Mouse (Mus musculus) testis, postnatal 10 days (tissue): Measurements from ENCODE around the gene Trim26.
"Not testable (repeated sequence)": the region's sequence is repeated elsewhere in the genome, so short reads cannot be mapped to it uniquely, and the experiment has no call there.

Experiments
- DNase-seq: peaks from one replicate; pipeline ENCODE4 v3.0.0; 2021; ENCODE audit warnings: low spot score

Gene Trim26

DNA sequence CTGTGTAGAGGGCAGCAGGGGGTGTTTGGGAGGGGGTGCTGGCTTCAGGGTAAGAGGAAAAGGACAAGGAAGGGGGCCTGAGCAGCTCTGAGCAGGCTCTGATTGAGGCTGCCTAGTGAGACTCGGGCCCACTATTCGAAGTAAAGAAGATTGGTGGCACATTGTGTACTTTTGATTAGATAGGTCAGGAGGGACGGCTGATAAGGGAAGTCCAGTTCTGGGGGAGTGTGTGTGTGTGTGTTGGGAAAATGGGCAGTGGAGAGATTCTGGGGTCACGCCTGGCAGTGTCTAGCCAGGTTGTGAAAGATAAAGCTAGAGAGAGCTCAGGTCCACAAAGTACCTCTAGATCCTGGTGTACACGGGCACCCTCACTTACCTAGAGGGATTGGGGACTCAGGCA is 14.7 kb downstream of the Trim26 start:
- no peak for DNase-seq

DNA sequence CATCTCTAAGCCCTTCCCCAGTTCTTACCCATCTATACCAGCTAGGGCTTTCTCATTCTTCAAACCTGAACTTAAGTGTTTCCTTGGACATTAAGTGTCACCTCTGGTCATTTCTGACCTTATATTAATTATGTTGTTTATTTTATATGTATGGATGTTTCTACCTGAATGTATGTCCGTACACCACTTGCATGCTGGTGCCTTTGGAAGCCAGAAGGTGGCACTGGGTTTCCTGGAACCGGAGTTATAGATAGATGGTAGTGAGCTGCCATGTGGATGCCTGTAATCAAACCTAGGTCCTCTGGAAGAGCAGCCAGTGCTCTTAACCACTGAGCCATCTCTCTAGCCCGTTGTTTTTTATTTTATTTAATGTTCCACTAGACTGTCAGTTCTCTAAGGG is 18.6 kb downstream of the Trim26 start:
- DNase-seq: no peak

DNA sequence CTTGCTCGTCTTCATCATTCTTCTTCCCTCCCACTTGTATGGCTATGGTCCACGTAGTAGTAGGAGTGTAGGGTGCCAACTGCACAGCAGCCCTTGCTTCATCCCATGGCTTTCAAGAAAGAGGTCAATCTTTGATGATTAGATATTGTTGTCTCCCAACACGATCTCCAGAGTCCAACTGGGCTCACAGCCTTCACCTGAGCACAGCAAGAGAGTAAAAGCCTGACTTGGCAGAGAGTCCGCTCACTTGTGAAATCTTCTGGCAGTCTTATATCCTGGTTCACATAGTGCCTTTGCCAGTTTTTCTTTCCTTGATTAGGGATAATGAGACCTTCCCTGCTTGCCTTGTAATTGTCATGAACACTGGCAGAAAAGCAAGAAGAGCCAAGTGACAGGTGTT is 19.3 kb downstream of the Trim26 start:
- DNase-seq: no peak

DNA sequence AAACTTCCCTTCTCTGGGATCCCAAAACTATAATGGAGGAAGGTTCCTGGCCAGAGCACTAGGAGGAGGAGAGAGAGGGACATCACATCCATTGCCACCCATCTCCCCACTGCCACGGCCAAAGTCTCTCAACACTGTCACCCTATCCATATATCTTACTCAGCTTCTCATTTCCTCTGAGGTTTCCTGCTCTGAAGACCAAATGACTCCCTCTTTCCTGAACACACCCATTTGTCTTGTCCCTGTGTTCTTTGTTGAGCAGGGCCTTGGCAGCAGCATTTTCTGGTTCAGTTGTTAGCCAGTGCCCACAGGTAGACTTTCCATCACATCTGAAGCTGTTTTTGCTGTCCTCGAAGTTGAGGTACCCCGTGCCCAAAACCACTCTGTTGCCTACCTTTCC is 21.2 kb downstream of the Trim26 start:
- DNase-seq: no peak

DNA sequence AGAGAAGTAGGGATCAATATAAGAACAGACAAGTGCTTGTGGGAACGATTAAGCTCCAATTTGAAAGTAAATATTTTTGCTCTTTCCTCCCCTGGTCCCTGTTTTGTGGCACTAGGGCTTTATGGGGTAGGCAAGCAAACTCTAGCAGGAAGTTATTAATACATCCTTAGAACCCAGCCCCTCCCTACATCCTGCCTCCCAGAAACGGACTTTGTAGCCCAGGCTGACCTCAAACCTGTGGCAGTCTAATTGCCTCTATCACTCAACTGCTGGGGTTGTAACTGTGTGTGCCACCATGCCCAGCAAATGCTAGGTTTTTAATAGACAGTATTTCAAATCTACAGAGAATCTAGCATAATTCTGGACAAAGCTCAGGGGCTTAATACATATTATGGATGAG is 24.7 kb downstream of the Trim26 start:
- DNase-seq: no peak

DNA sequence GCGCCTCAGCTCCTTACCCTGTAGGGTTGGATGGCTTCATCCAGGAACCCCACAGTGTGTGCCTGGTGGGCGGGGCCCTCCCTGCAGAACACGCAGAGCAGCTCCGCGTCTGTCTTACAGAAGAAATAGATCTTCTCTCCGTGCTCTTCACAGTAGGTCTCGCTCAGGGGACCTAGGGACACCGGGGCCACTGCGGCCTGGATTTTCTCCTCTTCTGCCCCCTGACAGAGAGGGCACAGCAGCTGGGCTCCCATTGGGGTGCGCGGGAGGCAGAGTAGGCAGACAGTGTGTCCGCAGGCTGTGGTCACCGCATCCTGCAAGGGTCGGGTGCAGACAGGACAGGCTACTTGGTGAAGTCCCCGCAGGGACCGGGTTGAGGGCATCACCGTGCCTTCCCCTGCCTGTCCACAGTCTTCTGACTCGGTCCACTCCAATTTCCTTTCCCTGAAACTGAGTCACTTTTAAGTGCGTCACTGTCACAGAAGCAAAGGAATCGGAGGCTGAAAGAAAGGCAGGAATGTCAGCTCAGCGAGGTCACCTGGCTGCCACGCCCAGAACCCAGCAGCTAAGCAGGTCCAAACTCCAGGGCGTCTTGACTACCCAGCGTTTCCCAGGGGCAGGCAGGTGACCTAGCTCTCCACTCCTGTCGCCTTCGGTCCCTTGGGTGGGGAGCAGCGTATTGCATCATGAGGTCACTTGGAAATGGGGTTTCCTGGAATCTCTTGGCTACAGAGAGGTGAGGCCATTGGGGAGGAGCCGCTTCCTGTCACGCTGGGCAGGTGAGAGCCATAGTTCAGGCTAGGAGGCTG is 30.0 kb downstream of the Trim26 start, which contains the start of gene Trim15:
TSS of gene Trim15 (minus strand) at position 492 of the 809 bp plus-strand sequence.
- peak; percentile 42 for DNase-seq

DNA sequence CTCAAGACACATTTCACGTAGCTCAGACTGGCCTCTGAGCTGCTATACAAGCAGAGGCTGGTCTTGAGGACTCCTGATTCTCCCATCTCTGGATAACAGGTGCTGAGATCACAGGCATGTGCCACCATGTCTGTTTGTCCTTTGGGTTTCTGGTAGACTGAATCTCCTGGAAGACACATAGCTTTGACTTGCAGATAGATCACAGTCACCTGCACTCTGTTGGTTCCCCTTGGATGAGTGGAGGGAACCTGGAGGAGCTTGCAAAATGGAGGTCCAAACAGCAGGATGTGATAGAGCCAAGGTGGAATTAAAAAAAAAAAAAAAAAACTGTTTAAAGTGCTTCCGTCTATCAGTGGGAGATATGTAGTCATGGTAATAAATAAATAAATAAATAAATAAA is 31.9 kb downstream of the Trim26 start:
- DNase-seq: no peak

DNA sequence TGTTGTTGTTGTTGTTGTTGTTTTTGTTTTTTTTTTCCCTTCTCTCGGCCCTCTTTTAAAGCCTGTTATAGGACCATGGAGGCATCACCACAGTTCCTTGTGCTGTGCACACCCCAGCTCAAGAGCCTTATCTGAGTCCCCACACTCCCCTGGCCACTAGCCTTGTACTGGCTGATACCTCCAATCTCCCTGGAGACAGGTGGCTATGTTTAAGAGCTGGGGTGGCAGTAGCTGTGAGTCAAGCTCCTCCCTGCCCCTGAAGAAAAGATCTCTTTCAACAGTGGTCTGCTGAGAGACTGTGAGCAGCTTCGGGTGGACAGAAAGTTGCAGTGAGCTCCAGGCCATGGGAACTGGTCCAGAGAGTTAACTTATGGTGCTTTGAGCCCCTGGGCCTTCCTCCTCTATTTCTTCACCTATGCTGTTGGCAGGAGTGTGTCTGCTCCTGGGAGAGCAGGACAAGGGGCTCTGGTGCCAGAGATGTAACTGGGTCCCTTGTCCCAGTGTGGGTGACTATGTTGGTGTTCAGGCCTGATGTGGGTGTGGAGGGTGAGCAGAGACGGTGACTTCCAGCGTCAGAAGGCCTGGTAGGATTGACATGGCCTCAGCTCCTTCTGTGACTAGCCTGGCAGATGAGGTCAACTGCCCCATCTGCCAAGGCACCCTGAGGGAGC is 32.5 kb downstream of the Trim26 start, which contains the start of gene Trim10:
TSS of gene Trim10 (plus strand) at position 291 of the 671 bp plus-strand sequence.
- DNase-seq: no peak

DNA sequence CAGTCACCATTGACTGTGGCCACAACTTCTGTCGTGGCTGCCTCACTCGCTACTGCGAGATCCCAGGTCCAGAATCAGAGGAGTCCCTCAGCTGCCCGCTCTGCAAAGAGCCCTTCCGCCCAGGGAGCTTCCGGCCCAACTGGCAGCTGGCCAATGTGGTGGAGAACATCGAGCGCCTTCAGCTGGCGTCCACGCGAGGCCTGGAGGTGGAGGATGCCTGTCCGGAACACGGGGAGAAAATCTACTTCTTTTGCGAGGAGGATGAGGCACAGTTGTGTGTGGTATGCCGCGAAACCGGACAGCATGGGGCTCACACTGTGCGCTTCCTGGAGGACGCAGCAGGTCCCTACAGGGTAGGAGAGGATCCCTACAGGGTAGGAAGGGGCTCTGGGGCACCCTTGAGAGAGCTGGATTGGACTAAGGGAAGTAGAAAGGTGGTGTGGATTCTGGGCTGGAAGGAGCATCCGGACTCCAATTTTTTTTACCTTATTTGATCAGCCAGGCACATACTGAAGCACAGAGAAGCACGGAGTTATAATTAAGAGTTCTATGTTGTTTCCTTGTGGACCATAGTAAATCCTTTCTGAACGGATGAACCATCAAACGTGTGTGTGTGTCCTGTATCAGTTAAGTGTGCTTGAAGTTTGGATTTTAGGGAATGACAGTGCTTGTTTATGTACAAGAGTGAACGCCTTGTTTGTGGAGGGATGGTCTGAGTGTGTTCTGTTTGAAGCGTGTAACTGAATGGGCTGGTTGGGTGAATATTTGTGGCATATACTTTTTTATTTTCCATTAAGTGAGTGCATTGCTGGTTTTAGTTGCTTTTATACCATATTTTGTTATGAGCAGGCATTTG is 33.2 kb downstream of the Trim26 start:
- peak; percentile 82 for DNase-seq

DNA sequence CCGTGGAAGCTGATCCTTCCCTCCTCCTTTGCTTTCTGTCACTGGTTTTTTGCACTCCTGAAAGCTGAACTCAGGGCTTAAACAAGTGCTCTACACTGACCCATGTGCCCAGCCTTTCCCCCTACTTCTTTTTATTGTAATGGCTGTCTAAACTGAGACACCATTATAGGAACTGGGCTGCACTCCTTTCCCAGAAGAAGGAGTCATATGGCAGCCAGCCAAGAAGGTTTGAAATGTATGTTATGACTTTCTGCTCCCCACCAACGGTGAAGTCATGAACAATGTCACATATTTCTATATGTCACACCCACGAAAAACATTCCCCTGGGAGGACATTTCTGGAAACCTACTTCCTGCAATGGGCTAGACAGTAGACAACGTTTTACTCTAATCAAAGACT is 37.7 kb downstream of the Trim26 start:
- DNase-seq: no peak

DNA sequence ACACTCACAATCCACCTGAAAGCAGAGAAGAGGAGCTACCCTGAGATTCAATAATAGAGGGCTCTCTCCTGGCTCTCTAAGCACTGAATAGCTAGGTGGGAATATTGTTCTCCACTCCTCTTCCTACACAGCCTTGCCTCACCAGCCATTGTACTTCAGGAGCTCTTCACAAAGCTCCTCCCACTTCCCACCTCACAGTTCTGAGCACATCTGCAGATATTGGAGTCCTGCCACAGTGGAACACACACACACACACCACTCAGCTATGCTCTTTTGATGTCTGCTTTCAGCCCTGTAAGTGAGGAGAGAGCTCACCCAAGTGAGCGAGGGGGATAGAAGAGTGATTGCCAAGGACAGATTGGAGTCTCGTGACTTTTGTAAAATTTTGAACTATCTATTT is 46.4 kb downstream of the Trim26 start:
- no peak for DNase-seq

DNA sequence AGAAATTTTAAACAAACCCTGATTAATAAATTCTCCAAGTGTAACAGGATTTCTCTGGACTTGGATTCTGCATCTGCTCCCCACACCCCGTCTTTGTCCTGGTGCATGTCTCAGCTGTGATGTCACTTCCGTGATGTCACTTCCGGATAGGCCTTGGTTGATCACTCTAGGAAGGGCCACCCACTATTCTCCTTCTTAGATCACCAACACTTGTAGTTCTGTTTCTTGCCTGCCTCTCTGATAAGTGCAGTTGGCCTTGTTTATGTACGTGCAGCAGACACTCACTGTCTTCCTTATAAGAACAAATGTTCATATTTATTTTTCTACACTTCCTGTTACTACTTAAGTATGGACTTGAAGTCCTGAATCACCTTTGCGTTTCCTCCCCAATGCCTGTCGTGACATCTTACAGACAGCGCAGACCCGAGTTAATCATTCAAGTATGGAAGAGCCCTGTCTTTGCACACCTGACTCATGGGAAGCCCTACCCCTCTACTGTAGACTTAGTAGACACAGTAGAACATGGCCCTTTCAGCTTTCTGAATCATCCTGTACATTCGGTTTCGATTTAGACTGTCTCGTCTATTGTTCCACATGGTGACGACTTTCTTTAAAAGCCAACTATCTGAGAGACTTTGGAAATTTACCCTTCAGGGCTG is 48.3 kb downstream of the Trim26 start:
- DNase-seq: no peak

DNA sequence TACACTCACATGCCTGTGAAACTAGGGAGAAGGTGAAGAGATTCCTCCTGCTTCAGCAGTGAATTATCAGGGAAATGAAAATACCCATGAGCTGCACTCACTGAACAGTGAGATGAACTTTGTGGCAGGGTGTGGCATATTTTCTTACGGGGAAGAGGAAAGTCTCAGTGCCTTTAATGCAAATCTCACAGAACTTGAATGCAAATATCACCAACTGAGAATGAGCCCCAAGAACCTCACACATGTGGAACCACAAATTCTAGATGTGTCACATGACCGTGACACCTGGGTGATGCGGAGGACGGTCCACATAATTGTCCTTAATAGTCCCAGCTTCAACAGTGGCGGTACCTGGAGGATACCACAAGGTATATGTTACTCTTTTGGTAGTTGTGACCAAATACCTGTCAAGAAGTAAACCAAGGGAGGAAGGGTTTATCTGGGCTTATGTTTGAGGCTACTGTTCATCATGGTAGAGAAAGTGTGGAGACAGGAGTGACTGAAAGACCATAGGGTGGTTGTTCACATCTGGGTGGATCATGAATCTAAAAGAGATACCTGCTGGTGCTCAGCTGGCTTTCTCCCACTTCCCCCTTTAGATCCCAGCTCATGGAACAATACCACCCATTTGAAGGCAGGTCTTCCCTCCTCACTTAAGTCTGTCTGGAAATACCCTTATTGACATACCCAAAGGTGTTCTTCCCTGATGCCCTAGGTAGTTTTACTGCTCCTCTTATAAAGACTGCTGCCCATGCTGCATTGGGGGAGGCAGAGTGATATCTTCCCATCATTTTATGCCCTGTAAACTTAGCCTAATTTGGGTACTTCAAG is 53.4 kb downstream of the Trim26 start, which contains the start of gene Trim40:
TSS of gene Trim40 (minus strand) at position 51 of the 831 bp plus-strand sequence.
- no peak for DNase-seq

DNA sequence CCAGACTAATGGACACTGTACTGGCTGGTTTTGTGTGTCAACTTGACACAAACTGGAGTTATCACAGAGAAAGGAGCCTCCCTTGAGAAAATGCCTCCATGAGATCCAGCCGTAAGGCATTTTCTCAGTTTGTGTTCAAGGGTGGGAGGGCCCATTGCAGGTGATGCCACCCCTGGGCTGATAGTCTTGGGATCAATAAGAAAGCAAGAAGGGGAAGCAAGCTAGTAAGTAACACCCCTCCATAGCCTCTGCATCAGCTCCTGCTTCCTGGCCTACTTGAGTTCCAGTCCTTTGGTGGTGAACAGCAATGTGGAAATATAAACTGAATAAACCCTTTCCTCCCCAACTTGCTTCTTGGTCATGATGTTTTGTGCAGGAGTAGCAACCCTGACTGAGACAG is 54.6 kb downstream of the Trim26 start:
- DNase-seq: not testable (repeated sequence)

DNA sequence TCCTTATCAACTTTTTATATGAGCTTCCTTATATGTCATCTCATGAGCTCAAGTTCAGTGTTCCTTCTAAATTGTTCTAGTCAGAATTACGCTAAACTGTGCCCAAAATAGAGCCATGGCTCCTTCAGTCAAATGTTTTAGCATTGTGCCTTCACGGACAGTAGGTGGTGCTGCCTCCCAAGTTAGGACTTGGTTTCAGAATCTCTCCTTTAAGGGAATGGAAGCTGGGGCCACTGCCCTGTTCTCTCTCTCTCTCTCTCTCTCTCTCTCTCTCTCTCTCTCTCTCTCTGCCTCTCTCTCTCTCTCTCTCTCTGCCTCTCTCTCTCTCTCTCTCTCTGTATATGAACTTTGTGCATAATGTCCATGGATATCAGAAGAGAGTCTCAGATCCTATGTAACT is 55.4 kb downstream of the Trim26 start:
- peak; percentile 56 for DNase-seq

DNA sequence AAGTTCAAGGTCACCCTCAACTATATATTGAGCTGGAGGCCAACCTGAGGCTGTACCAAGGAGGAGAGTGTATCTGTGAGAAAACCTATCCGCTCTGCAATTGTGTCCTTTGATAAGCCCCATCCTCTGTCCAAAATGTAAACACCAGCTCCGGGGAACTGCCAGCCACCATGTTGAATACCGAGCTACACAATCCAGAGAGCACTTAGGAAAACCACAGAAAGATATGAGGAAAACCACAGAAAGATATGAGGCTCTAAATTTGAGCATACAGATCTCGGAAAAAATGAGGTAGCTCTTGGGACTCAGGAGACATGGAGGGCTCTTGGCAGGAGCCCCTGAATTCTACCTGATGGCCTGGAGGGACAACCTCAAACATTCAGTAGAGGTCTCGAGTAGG is 56.5 kb downstream of the Trim26 start:
- DNase-seq: no peak

DNA sequence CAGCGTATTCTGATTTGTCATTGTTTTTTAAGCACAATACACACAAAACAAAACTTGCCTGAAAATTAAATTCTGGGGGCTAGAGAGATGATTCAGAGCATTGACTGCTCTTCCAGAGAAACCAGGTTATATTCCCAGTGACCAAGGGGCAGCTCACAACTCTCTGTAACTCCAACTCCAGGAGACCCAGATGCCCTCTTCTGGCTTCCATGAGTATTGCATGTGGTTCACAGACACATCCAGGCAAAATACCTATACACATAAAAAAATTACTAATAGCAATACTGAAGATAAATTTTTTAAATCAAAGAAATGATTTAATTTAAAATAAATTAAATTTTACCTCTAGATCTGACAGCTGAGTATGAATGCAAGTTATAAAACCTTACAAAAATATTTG is 59.6 kb downstream of the Trim26 start:
- peak; percentile 61 for DNase-seq

DNA sequence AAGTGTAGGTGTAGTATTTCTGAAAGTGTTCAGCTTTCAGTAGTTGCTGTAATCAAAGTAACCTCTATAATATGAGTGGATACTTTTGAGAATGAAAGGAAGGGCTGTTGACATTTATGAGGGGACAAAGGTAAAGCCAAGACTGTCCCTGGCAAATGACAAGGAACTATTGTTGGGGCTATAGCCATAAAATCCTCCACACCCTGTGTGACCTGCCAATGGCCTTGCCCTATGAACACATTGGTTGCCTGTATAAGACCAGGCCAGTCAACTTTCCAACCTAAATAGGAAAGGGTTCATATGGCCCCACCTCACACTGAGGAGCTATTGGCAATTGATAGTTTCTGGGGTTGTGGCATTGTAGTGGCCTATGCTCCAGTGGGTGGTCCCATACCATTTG is 60.1 kb downstream of the Trim26 start:
- no peak for DNase-seq

DNA sequence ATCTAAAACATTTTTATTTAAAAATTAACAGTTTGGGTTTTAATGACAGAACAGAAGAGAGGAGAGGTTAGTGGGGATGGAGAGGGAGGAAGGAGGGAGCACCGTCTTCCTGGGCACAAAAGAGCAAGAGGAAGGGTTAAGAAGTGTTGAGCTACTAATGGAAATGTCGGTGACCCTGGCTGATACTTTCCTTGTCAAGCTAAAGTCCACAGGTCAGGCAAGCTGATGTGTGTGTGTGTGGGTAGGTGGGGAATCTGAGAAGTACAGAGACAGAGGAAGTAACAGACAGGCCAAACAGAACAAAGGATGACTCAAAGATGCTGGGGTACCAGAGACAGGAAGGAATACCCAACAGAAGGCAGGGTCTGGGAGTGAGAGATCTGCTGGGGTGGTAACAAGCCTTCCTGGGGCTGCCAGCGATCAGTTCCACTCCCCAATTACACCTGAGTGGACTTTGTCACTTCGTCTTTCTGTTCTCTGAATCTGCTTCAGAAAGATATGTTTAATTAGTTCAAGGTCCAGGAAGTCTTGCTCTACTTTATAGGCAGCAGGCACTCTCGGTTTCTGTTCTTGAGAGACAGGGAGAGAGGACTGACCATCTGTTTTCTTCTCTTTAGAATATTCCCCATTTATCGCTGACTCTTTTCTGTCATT is 60.7 kb downstream of the Trim26 start, which contains the start of gene Trim31:
TSS of gene Trim31 (plus strand) at position 567 of the 654 bp plus-strand sequence.
- no peak for DNase-seq

DNA sequence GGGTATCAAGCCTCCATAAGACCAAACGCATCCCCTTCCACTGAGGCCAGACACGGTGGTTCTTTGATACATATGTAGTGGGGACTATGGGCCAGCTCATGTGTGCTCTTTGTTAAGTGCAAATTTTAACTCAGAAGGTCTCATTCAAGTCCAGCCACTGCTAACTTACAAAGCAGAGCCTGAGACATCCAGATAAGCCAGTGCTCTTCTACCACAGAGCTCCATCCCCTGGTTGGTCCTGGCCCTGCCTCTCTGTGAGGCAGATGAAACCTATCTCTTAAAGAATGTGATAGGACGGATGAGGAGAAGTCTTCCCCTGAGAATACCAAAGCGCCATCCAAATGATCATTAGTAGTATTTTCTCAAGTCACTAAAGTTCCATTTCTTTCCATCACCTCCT is 62.4 kb downstream of the Trim26 start:
- DNase-seq: no peak
